ENCODE assay signal across 7 mouse cellular contexts in genomic region chr10:13564364-13565079, GRCm38 (mm10). TPM values are rescaled to one million over a fixed set of nuclear protein-coding genes. Genes with fewer than 3 reads are reported as not detected.
DNase-seq lines count a peak whose midpoint lies in the region; ATAC-seq and TF ChIP-seq lines count a peak whose summit lies in the region.

No protein-coding gene starts in this region.

- TF ChIP-seq POLR2A in heart, adult 2 months (IDR thresholded peaks at IDR 0.05; ENCODE audit: insufficient read depth, low read depth, low read length), result 0 out of 2 replicates have a peak, but pooled peaks have one; percentile 22
- TF ChIP-seq POLR2A in limb, embryonic 14.5 days (IDR thresholded peaks at IDR 0.05; ENCODE audit: borderline replicate concordance, extremely low read depth, insufficient read depth, insufficient read length), result no peak

- no peak overlapping the region for H3K9ac ChIP-seq in heart, adult 2 months (ENCODE audit: low read depth, low read length)
- no peak overlapping the region for H3K9ac ChIP-seq in limb, embryonic 14.5 days (ENCODE audit: low read depth, low read length, severe bottlenecking)
- peak overlapping the region; percentile 41; the same call in 1 of the 2 replicates for H3K9ac ChIP-seq in midbrain, embryonic 16.5 days (ENCODE audit: low read depth, low read length)

- no peaks in the 10 kb centered on the region for H3K27me3 ChIP-seq in heart, adult 2 months (ENCODE audit: control insufficient read depth, insufficient read depth, low read length)
- H3K27me3 ChIP-seq in limb, embryonic 14.5 days (ENCODE audit: control insufficient read depth, insufficient read depth, low read length), result no peaks in the 10 kb centered on the region
- H3K27me3 ChIP-seq in midbrain, embryonic 16.5 days (ENCODE audit: control insufficient read depth, insufficient read depth, low read depth, low read length), result no peaks in the 10 kb centered on the region; the same call in 1 of the 2 replicates

- no peaks in the 10 kb centered on the region for H3K9me3 ChIP-seq in limb, embryonic 14.5 days (ENCODE audit: control insufficient read depth, low read length)
- H3K9me3 ChIP-seq in midbrain, embryonic 16.5 days (replicated peaks; ENCODE audit: control insufficient read depth, low read length, poor library complexity, severe bottlenecking), result no peaks in the 10 kb centered on the region

- 0 out of 2 replicates have a peak, but pooled peaks have one; percentile 52 for TF ChIP-seq EP300 in heart, adult 2 months (IDR thresholded peaks at IDR 0.05; ENCODE audit: insufficient read depth, low read depth, low read length)

- no peaks in the 10 kb centered on the region for H3K79me2 ChIP-seq in heart, adult 2 months (replicated peaks; ENCODE audit: control insufficient read depth, insufficient read depth, low read length)

- intact Hi-C loops in heart, adult 2 months (cut with DNase I), result loop anchor here (1.0 to 10.0 kb wide), 5 partner anchors 303 to 830 kb away; partner anchors contain the start of gene Aig1

- no peak overlapping the region for H3K4me3 ChIP-seq in heart, adult 2 months
- peak overlapping the region; percentile 27 for H3K4me3 ChIP-seq in limb, embryonic 14.5 days (replicated peaks; ENCODE audit: low read length)
- H3K4me3 ChIP-seq in midbrain, embryonic 16.5 days (ENCODE audit: low read depth, low read length), result peak overlapping the region; percentile 32

- H3K4me1 ChIP-seq in heart, adult 2 months (ENCODE audit: control insufficient read depth, insufficient read depth, low read length), result no peaks in the 10 kb centered on the region; the same call in 1 of the 2 replicates
- H3K4me1 ChIP-seq in limb, embryonic 14.5 days (ENCODE audit: control insufficient read depth, insufficient read depth, low read length), result peaks cover 17% of the 10 kb centered on the region
- peaks cover 8% of the 10 kb centered on the region; the same call in 1 of the 2 replicates for H3K4me1 ChIP-seq in midbrain, embryonic 16.5 days (ENCODE audit: control insufficient read depth, insufficient read depth, low read length)

- peak overlapping the region; percentile 55 for H3K4me2 ChIP-seq in limb, embryonic 14.5 days (replicated peaks; ENCODE audit: low read depth, low read length, severe bottlenecking)
- peak overlapping the region; percentile 62 for H3K4me2 ChIP-seq in midbrain, embryonic 16.5 days (ENCODE audit: low read length)

- 26% methylated on average over 24 of the region's 24 CpGs for WGBS in heart, adult 2 months
- 23% methylated on average over 24 of the region's 24 CpGs for WGBS in limb, embryonic 14.5 days
- 26% methylated on average over 24 of the region's 24 CpGs for WGBS in midbrain, embryonic 16.5 days

- no peak overlapping the region for H3K27ac ChIP-seq in heart, adult 2 months
- H3K27ac ChIP-seq in limb, embryonic 14.5 days (replicated peaks; ENCODE audit: low read depth, low read length), result no peak overlapping the region
- H3K27ac ChIP-seq in midbrain, embryonic 16.5 days (ENCODE audit: low read length), result no peak overlapping the region

- peak; percentile 98 for TF ChIP-seq CTCF in heart, adult 2 months (IDR thresholded peaks at IDR 0.05)

- no peaks in the 10 kb centered on the region for H3K36me3 ChIP-seq in heart, adult 2 months (ENCODE audit: control insufficient read depth, insufficient read depth, low read length)
- H3K36me3 ChIP-seq in limb, embryonic 14.5 days (ENCODE audit: control insufficient read depth, insufficient read depth, low read length), result peaks cover 22% of the 10 kb centered on the region
- no peaks in the 10 kb centered on the region for H3K36me3 ChIP-seq in midbrain, embryonic 16.5 days (ENCODE audit: control insufficient read depth, insufficient read depth, low read length)

- DNase-seq in adrenal gland, adult 8-10 months, result peak; percentile 42
- peak; percentile 85 for DNase-seq in embryo, embryonic 11 days
- DNase-seq in heart, adult 2 months, result peak; percentile 50 to 79
- DNase-seq in kidney, adult 18-20 months, result peak; percentile 62
- peak; percentile 80 for DNase-seq in limb, embryonic 14.5 days (ENCODE audit: low spot score)
- peak; percentile 12 to 35 for DNase-seq in spleen, postnatal 14 days (ENCODE audit: low spot score in 2 of 2)

- ATAC-seq in limb, embryonic 14.5 days (ENCODE audit: low FRiP score, low read depth), result peak; percentile 73; the same call in 1 of the 2 replicates
- peak; percentile 87 for ATAC-seq in midbrain, embryonic 16.5 days

RNA-seq across cellular contexts. Expression of gene Pex3, which starts 11.6 kb away (rescaled TPM):
- 10 to 100 TPM; 29.0 to 37.5 (median 30.5) TPM for total RNA-seq in adrenal gland, adult 8-10 months (2022)
- 10 to 100 TPM; 16.6 to 19.0 TPM for total RNA-seq in heart, adult 2 months (2021)
- polyA plus RNA-seq in heart, adult 2 months (2012; rRNA removed), result 11.5 and 22.6 TPM in 2 replicates
- 27.5 and 30.6 TPM in 2 replicates for polyA plus RNA-seq in limb, embryonic 14.5 days (2012; rRNA removed)
- 32.2 and 32.6 TPM in 2 replicates for polyA plus RNA-seq in limb, embryonic 14.5 days (2014; fragmentation: Nextera tagmentation; extraction: Ambion mirVana)
- polyA plus RNA-seq in midbrain, embryonic 16.5 days (2015; fragmentation: Nextera tagmentation; extraction: Ambion mirVana), result 29.5 and 34.2 TPM in 2 replicates

RNA-seq across cellular contexts. Expression of gene Adat2, which starts 11.8 kb away (rescaled TPM):
- total RNA-seq in adrenal gland, adult 8-10 months (2022), result 1 to 10 TPM; 3.7 to 5.3 (median 4.8) TPM
- 1 to 10 TPM; 2.1 to 2.8 TPM for total RNA-seq in heart, adult 2 months (2021)
- polyA plus RNA-seq in heart, adult 2 months (2012; rRNA removed), result 2.8 and 3.7 TPM in 2 replicates
- 8.4 and 10.2 TPM in 2 replicates for polyA plus RNA-seq in limb, embryonic 14.5 days (2012; rRNA removed)
- polyA plus RNA-seq in limb, embryonic 14.5 days (2014; fragmentation: Nextera tagmentation; extraction: Ambion mirVana), result 4.8 and 5.3 TPM in 2 replicates
- 1.1 and 1.4 TPM in 2 replicates for polyA plus RNA-seq in midbrain, embryonic 16.5 days (2015; fragmentation: Nextera tagmentation; extraction: Ambion mirVana)

Comparison
In these comparisons a context has a peak if more than half of its experiments do, and no peak if none do; other contexts are left out.
1. DNase-seq: peak in every context shown above with its lines; median percentile 85 in embryo, embryonic 11 days; 80 in limb, embryonic 14.5 days; 64 in heart, adult 2 months; 62 in kidney, adult 18-20 months; 42 in adrenal gland, adult 8-10 months; 24 in spleen, postnatal 14 days.